Mouse (Mus musculus) heart, adult 2 months (tissue): ENCODE results near the gene Fam83c. TPM values are rescaled to one million over a fixed set of nuclear protein-coding genes. Genes with fewer than 3 reads are reported as not detected.
A peak's percentile ranks its signal among the peaks of the same experiment; 100 is the strongest.

ENCODE experiments used
- DNase-seq, 2 experiments: peaks; one replicate each; pipeline ENCODE4 v3.0.0; 2021
- H3K27ac ChIP-seq: fragments of 200-600 bp; 2 replicates; pipeline ENCODE4 v1.8.1; 2022
- H3K27me3 ChIP-seq: fragments of 200-500 bp; 2 replicates; pipeline ENCODE4 v1.6.1; 2012; ENCODE audit warnings: mild to moderate bottlenecking, low read length, inconsistent platforms, mixed read lengths; ENCODE audit not compliant: control insufficient read depth, insufficient read depth
- H3K36me3 ChIP-seq: fragments of 200-500 bp; 2 replicates; pipeline ENCODE4 v1.6.1; 2012; ENCODE audit warnings: low read length, inconsistent platforms; ENCODE audit not compliant: control insufficient read depth, insufficient read depth
- H3K4me1 ChIP-seq: fragments of 200-500 bp; 2 replicates; pipeline ENCODE4 v1.6.1; 2011; ENCODE audit warnings: low read length; ENCODE audit not compliant: control insufficient read depth, insufficient read depth
- H3K4me3 ChIP-seq: fragments of 200-600 bp; 2 replicates; pipeline ENCODE4 v1.8.1; 2022
- H3K79me2 ChIP-seq: fragments of 200-500 bp; replicated peaks from 2 replicates; pipeline ENCODE4 v1.6.1; 2012; ENCODE audit warnings: mild to moderate bottlenecking, inconsistent platforms, low read length, moderate library complexity, mixed read lengths; ENCODE audit not compliant: control insufficient read depth, insufficient read depth
- H3K9ac ChIP-seq: fragments of 200-500 bp; 2 replicates; pipeline ENCODE4 v1.6.1; 2012; ENCODE audit warnings: low read depth, mild to moderate bottlenecking, control low read depth, inconsistent platforms, low read length, mixed read lengths
- CTCF ChIP-seq: fragments of 200-600 bp; IDR thresholded peaks from 2 replicates; pipeline ENCODE4 v1.8.1; 2022; ENCODE audit warnings: antibody characterized with exemption, mild to moderate bottlenecking, moderate library complexity
- EP300 ChIP-seq: fragments of 200-500 bp; IDR thresholded peaks from 2 replicates; pipeline ENCODE4 v1.6.1; 2011; ENCODE audit warnings: low read depth, low read length, control low read depth; ENCODE audit not compliant: insufficient read depth
- POLR2A ChIP-seq: fragments of 200-500 bp; IDR thresholded peaks from 2 replicates; pipeline ENCODE4 v1.6.1; 2011; ENCODE audit warnings: mild to moderate bottlenecking, low read depth, low read length, control low read depth; ENCODE audit not compliant: insufficient read depth
- WGBS: fragments of 180-500 bp; shearing (Covaris S2); methylation state at CpG from one replicate; pipeline ENCODE4 v1.1.7; 2018; 5-methylcytosine and 5-hydroxymethylcytosine counted together
- intact Hi-C: fragments of 180-260 bp; cut with DNase I; formaldehyde crosslinking; loops from one replicate; pipeline ENCODE4 v1.15.1; 2025
- polyA plus RNA-seq: library from polyadenylated mRNA; depleted of rRNA; stranded (reverse); fragments of >200 nt; gene quantifications from 2 replicates; pipeline ENCODE4 v1.2.3, GENCODE M21; 2012
- total RNA-seq, 2 experiments: library from RNA; stranded (reverse); gene quantifications; 2 replicates each; pipeline ENCODE4 v1.2.3; 2021

Gene Fam83c
- total and polyA plus RNA-seq, 3 experiments, result not detected

- no peaks in the 10 kb centered on the region for H3K36me3 ChIP-seq
- WGBS, result 55% methylated on average over 4 of the region's 4 CpGs
- TF ChIP-seq EP300, result no peak
- no peak for TF ChIP-seq POLR2A
- TF ChIP-seq CTCF, result no peak
Observed at GRCm38 (mm10) chr2:155809620-155810019, 25.0 kb downstream of the Fam83c start.

GRCm38 (mm10) chr2:155807408-155807807 is 27.2 kb downstream of the Fam83c start:
- no peaks in the 10 kb centered on the region for H3K79me2 ChIP-seq
- H3K27me3 ChIP-seq, result no peaks in the 10 kb centered on the region

More at GRCm38 (mm10) chr2:155809620-155810019, 25.0 kb downstream of the Fam83c start:
- Histone ChIP-seq H3K79me2 (no peaks in the 10 kb centered on the region), H3K9ac (no peak overlapping the region), H3K4me1 (peaks cover 6% of the 10 kb centered on the region; the same call in 1 of the 2 replicates), H3K4me3 (no peak overlapping the region), H3K27ac (no peak overlapping the region), H3K27me3 (no peaks in the 10 kb centered on the region)
- intact Hi-C loops, result no loop called here
- DNase-seq, result no peak

GRCm38 (mm10) chr2:155806548-155806947 is 28.1 kb downstream of the Fam83c start:
- no peaks in the 10 kb centered on the region for H3K79me2 ChIP-seq
- no peak overlapping the region for H3K27ac ChIP-seq
- intact Hi-C loops, result no loop called here
- H3K27me3 ChIP-seq, result no peaks in the 10 kb centered on the region
- H3K4me3 ChIP-seq, result no peak overlapping the region
- TF ChIP-seq POLR2A, result no peak
- TF ChIP-seq CTCF, result no peak
- TF ChIP-seq EP300, result 0 out of 2 replicates have a peak, but pooled peaks have one; percentile 47
- WGBS, result 38% methylated on average over 5 of the region's 5 CpGs
- peaks cover 6% of the 10 kb centered on the region; the same call in 1 of the 2 replicates for H3K4me1 ChIP-seq
- H3K9ac ChIP-seq, result no peak overlapping the region
- H3K36me3 ChIP-seq, result no peaks in the 10 kb centered on the region
- peak; percentile 49 to 73 for DNase-seq

More at GRCm38 (mm10) chr2:155807408-155807807, 27.2 kb downstream of the Fam83c start:
- DNase-seq, result no peak
- WGBS, result 82% methylated on average over 4 of the region's 4 CpGs
- Histone ChIP-seq H3K4me3 (no peak overlapping the region), H3K9ac (no peak overlapping the region), H3K27ac (no peak overlapping the region), H3K4me1 (peaks cover 6% of the 10 kb centered on the region; the same call in 1 of the 2 replicates), H3K36me3 (no peaks in the 10 kb centered on the region)
- TF ChIP-seq CTCF (no peak), EP300 (no peak), POLR2A (no peak)
- intact Hi-C loops, result no loop called here

- Histone ChIP-seq H3K27me3 (no peaks in the 10 kb centered on the region), H3K9ac (no peak overlapping the region), H3K79me2 (no peaks in the 10 kb centered on the region), H3K4me1 (peaks cover 6% of the 10 kb centered on the region; the same call in 1 of the 2 replicates), H3K4me3 (no peak overlapping the region), H3K27ac (no peak overlapping the region; the same call in 1 of the 2 replicates), H3K36me3 (no peaks in the 10 kb centered on the region)
- 72% methylated on average over 6 of the region's 6 CpGs for WGBS
- intact Hi-C loops, result no loop called here
- DNase-seq, result no peak
- TF ChIP-seq EP300 (no peak), POLR2A (no peak), CTCF (no peak)
Observed at GRCm38 (mm10) chr2:155805925-155806255, 28.8 kb downstream of the Fam83c start.

GRCm38 (mm10) chr2:155805231-155805924 is 29.3 kb downstream of the Fam83c start:
- peak; percentile 47 to 67 for DNase-seq
- Histone ChIP-seq H3K9ac (no peak overlapping the region), H3K27ac (no peak overlapping the region; the same call in 1 of the 2 replicates), H3K27me3 (no peaks in the 10 kb centered on the region), H3K4me1 (peaks cover 6% of the 10 kb centered on the region; the same call in 1 of the 2 replicates), H3K4me3 (no peak overlapping the region), H3K36me3 (no peaks in the 10 kb centered on the region), H3K79me2 (no peaks in the 10 kb centered on the region)
- TF ChIP-seq EP300 (no peak), POLR2A (no peak), CTCF (no peak)
- intact Hi-C loops, result no loop called here
- 18% methylated on average over 6 of the region's 6 CpGs for WGBS

GRCm38 (mm10) chr2:155804053-155804452 is 30.6 kb downstream of the Fam83c start:
- Histone ChIP-seq H3K79me2 (no peaks in the 10 kb centered on the region), H3K4me1 (peaks cover 6% of the 10 kb centered on the region; the same call in 1 of the 2 replicates), H3K9ac (no peak overlapping the region), H3K4me3 (no peak overlapping the region), H3K36me3 (no peaks in the 10 kb centered on the region), H3K27me3 (no peaks in the 10 kb centered on the region), H3K27ac (no peak overlapping the region)
- no peak for DNase-seq
- WGBS, result 56% methylated on average over 5 of the region's 5 CpGs
- intact Hi-C loops, result no loop called here
- no peak for TF ChIP-seq EP300
- no peak for TF ChIP-seq CTCF
- TF ChIP-seq POLR2A, result no peak
